Mouse (Mus musculus): ENCODE results near the gene 1700042G07Rik. TPM values are rescaled to one million over a fixed set of nuclear protein-coding genes. Genes with fewer than 3 reads are reported as not detected.

The 1700042G07Rik gene
- polyA plus RNA-seq, 1 experiment from 2014 or later = not detected

DNA sequence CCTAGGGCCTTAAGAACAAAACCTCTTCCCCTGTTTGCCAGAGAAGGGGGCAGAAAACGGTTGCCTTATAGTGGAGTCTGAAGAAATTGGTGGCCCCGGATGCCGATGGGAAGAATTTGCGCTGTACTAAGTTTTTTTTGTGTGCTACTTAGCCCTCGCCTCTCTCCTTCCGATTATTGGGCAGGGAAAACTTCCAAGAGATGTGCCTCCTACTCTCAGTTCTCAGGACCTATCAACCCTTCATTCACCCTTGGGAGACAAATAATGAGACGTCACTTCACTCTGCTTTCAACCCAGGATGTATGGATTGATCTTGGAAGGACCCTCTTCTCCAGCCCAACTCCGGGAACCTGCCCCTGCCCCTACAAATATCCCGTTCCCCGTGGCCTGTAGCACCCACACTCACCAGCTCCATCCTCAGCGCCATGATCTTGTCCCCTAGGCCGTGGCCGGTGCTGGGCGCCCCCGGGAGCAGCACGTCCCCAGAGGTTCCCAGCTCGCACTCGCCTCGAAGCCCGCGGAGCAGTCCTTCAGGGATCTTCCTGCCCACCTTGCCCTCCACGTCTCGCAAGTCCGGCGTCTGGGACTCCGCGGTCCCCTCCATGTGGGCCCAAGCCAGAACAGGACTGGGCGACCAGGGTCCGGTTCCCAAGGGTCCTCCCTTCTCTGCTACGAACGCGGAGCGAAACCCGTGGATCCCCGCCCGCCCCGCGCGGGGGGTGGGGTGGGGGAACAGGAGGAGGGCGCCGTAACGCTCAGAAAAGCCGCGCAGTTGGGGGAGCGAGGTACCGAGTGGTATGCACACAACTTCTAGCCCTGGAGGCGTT, 29.1 kb upstream of the 1700042G07Rik start:
- Histone ChIP-seq H3K27ac (no peak overlapping the region), H3K4me1 (replicated peaks) (peaks cover 17% of the 10 kb centered on the region), H3K4me3 (replicated peaks) (peak overlapping the region; percentile 61), H3K9me3 (no peaks in the 10 kb centered on the region), H3K4me2 (replicated peaks) (peak overlapping the region; percentile 94), H3K36me3 (no peaks in the 10 kb centered on the region), H3K9ac (replicated peaks) (peak overlapping the region; percentile 78), H3K27me3 (peaks cover 13% of the 10 kb centered on the region)
- ATAC-seq = peak; percentile 80
- WGBS = under 1% methylated on average over 47 of the region's 47 CpGs

DNA sequence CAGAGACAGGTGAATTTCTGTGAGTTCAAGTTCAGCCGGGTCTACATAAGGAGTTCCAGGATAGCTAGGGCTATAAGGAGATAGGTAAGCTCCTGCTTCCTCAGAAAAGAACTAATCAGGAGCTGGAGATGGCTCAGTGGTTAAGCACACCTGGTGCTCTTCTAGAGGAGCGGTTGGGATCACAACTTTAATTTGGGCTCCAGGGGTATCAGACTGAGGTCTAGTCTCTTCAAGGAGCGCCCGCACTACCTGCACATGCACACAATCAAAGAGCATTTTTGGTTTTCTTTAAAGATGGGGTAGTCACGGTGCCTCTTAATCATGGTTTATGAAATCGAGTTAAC, 23.4 kb upstream of the 1700042G07Rik start:
- peak; percentile 9 for ATAC-seq
- peak overlapping the region; percentile 95 for H3K9ac ChIP-seq (replicated peaks)

DNA sequence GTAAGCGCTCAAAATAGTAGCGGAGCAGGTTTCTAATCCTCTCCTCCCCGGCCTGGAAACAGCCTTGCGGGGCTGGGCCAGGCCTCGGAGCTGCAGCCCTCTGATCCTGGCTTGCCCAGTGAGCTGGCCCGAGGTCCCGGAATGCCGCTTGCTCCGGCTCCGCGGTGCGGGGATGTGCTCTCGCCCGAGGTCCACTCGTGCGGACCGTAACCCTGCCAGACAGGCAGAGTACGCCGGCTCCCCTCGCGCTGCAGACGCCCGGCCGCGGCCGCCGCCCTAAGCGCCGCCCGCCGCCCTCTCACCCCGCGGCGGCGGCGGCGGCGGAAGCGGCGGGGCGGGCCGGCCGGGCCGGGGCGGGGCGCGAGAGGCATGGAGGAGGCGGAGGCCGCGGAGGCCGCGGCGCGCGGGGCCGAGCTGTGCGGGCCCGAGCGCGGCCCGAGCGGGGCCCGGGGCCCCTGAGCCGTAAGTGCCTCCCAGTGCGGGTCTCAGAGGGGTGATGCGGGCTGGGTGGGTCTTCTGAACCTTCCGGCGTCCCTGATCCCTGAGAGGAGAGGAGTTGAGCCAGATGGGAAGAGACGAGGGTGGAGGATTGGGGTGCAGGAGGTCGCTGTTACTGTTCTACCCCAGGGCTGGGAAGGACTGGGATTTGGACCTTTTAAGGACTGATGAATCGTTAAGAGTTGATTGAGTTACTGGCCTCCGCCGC, 22.9 kb upstream of the 1700042G07Rik start:
- WGBS = under 1% methylated on average over 65 of the region's 73 CpGs
- no peaks in the 10 kb centered on the region; the same call in 1 of the 2 replicates for H3K27me3 ChIP-seq
- peak; percentile 93 for ATAC-seq
- H3K9me3 ChIP-seq = no peaks in the 10 kb centered on the region
- peaks cover 18% of the 10 kb centered on the region for H3K4me1 ChIP-seq (replicated peaks)
- H3K9ac ChIP-seq (replicated peaks) = peak overlapping the region; percentile 95
- H3K4me3 ChIP-seq (replicated peaks) = peak overlapping the region; percentile 76
- H3K27ac ChIP-seq = peak overlapping the region; percentile 88
- peaks cover 36% of the 10 kb centered on the region for H3K36me3 ChIP-seq
- H3K4me2 ChIP-seq (replicated peaks) = peak overlapping the region; percentile 72

More for the DNA sequence above, 23.4 kb upstream of the 1700042G07Rik start:
- H3K4me3 ChIP-seq (replicated peaks) = peak overlapping the region; percentile 76
- H3K4me1 ChIP-seq (replicated peaks) = peaks cover 18% of the 10 kb centered on the region
- peak overlapping the region; percentile 88 for H3K27ac ChIP-seq
- no peaks in the 10 kb centered on the region; the same call in 1 of the 2 replicates for H3K27me3 ChIP-seq
- peak overlapping the region; percentile 72 for H3K4me2 ChIP-seq (replicated peaks)
- no peaks in the 10 kb centered on the region for H3K9me3 ChIP-seq
- 18% methylated on average over 6 of the region's 6 CpGs for WGBS
- H3K36me3 ChIP-seq = peaks cover 30% of the 10 kb centered on the region

DNA sequence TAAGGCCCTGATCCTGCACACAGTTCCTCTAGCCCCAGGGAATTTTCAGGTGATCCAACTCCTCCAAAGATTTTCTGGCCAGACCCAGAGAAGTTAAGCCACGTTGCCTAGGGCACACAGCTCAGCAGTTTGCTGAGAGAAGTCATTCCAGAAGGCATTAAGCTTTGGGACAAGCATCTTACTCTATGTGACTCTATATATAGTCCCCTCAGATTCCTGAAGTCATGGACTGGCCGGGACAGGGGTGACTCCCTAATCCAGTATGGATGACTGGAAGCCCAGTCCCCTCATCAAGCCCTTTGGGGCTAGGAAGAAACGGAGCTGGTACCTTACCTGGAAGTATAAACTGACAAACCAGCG, 22.3 kb upstream of the 1700042G07Rik start:
- H3K9me3 ChIP-seq = no peaks in the 10 kb centered on the region
- ATAC-seq = peak; percentile 19; the same call in 1 of the 2 replicates
- H3K4me3 ChIP-seq (replicated peaks) = peak overlapping the region; percentile 76
- peak overlapping the region; percentile 72 for H3K4me2 ChIP-seq (replicated peaks)
- WGBS = 22% methylated on average over 4 of the region's 4 CpGs
- peak overlapping the region; percentile 88 for H3K27ac ChIP-seq
- H3K9ac ChIP-seq (replicated peaks) = peak overlapping the region; percentile 95
- H3K36me3 ChIP-seq = peaks cover 41% of the 10 kb centered on the region
- H3K27me3 ChIP-seq = no peaks in the 10 kb centered on the region; the same call in 1 of the 2 replicates
- H3K4me1 ChIP-seq (replicated peaks) = peaks cover 18% of the 10 kb centered on the region

DNA sequence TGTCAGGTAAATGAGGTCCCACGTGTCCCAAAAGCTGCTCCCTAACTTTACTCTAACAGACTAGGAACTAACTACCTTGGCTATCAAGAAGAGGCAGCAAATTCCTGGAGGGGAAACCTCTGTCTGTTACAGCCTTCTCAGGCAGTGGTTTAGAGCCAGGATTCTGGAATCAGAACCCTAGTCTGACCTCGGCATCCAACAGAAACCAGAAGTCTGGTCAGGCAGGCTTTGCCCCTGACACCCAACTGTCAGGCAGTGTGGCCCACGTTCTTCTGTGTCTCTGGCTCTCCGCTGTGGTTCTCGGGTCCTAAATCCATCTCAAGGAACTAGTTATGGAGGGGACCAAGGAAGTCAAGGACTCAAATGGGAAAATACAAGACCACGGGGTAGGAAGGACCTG, 21.9 kb upstream of the 1700042G07Rik start, which contains the start of gene Lurap1:
Lurap1 (minus strand) TSS at position 101 of the 400 bp plus-strand sequence.
- no peak for ATAC-seq
- H3K4me1 ChIP-seq (replicated peaks) = peaks cover 18% of the 10 kb centered on the region
- WGBS = 86% methylated on average over 6 of the region's 6 CpGs
- H3K4me2 ChIP-seq (replicated peaks) = peak within 1 kb of the TSS; percentile 72
- H3K27me3 ChIP-seq = no peaks in the 10 kb centered on the region; the same call in 1 of the 2 replicates
- H3K9ac ChIP-seq (replicated peaks) = peak within 1 kb of the TSS; percentile 95
- H3K36me3 ChIP-seq = peaks cover 45% of the 10 kb centered on the region
- peak within 1 kb of the TSS; percentile 88 for H3K27ac ChIP-seq
- peak within 1 kb of the TSS; percentile 76 for H3K4me3 ChIP-seq (replicated peaks)
- no peaks in the 10 kb centered on the region for H3K9me3 ChIP-seq

DNA sequence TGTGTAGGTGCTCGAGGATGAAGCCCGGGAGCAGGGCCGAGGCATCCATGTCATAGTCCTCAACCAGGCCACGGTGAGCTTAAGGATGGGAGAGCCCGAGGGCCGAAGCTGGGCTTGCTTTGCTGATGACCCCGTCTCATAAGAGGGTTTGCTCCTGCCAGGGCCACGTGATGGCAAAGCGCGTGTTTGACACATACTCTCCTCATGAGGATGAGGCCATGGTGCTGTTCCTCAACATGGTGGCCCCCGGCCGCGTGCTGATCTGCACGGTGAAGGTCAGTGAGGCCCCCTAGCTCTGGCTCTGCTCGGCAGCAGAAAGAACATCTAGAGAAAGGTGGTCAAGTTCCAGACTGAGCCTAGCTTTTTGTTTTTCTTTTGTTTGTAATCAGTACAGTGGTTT, 20.5 kb upstream of the 1700042G07Rik start:
- Histone ChIP-seq H3K4me2 (replicated peaks) (no peak overlapping the region), H3K4me3 (replicated peaks) (no peak overlapping the region), H3K27me3 (no peaks in the 10 kb centered on the region; the same call in 1 of the 2 replicates), H3K9me3 (no peaks in the 10 kb centered on the region), H3K9ac (replicated peaks) (peak overlapping the region; percentile 29; the same call in 1 of the 2 replicates), H3K36me3 (peaks cover 60% of the 10 kb centered on the region), H3K27ac (no peak overlapping the region; the same call in 1 of the 2 replicates), H3K4me1 (replicated peaks) (peaks cover 18% of the 10 kb centered on the region)
- 94% methylated on average over 15 of the region's 15 CpGs for WGBS
- no peak for ATAC-seq

DNA sequence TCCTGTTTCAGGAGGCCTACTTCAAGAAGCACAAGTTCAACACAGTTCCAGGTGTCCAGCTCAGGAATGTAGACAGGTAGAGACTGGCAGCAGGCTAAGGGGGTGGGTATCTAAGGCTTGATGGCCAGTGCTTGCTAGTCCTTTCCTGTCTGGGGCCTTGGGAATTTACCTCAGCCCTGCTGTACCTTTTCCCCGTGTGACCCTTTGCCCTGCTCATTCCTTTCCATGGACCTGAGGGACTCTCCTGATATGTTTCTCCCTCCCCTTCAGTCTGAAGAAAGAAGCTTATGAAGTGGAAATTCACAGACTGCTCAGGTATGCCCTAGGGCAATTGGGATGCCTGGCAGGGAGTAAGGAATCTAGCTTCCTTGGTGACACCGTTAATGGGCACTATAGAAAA, 15.3 kb upstream of the 1700042G07Rik start:
- WGBS = 96% methylated on average over 2 of the region's 2 CpGs
- no peak overlapping the region for H3K4me2 ChIP-seq (replicated peaks)
- no peak overlapping the region for H3K9ac ChIP-seq (replicated peaks)
- ATAC-seq = no peak
- no peaks in the 10 kb centered on the region for H3K4me1 ChIP-seq (replicated peaks)
- no peaks in the 10 kb centered on the region for H3K9me3 ChIP-seq
- no peaks in the 10 kb centered on the region for H3K27me3 ChIP-seq
- no peak overlapping the region for H3K4me3 ChIP-seq (replicated peaks)
- no peak overlapping the region for H3K27ac ChIP-seq
- H3K36me3 ChIP-seq = peaks cover 72% of the 10 kb centered on the region

DNA sequence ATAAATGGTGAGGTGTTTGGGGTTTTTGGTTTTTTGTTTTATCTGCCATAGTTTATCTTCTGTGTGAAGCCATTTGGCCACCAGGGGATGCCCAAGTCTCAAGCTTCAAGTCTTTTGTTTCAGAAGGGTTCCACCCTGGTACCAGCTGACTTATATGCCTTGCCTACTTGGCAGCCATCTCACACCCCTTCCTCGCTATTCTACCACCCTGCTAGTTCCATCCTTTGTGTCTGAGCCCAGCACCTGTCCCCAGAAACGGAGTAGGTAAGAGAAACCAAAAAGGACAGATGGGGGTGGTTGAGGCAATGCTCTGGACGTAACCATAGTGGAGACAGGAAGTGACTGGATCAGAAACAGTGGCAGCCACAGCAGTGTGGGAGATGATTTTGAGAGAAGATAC, 13.3 kb upstream of the 1700042G07Rik start:
- WGBS = 81% methylated on average over 3 of the region's 3 CpGs
- no peaks in the 10 kb centered on the region for H3K4me1 ChIP-seq (replicated peaks)
- H3K4me3 ChIP-seq (replicated peaks) = no peak overlapping the region
- peak; percentile 62; the same call in 1 of the 2 replicates for ATAC-seq
- H3K27ac ChIP-seq = no peak overlapping the region
- H3K9ac ChIP-seq (replicated peaks) = no peak overlapping the region
- no peak overlapping the region for H3K4me2 ChIP-seq (replicated peaks)
- H3K27me3 ChIP-seq = no peaks in the 10 kb centered on the region
- H3K36me3 ChIP-seq = peaks cover 51% of the 10 kb centered on the region
- no peaks in the 10 kb centered on the region for H3K9me3 ChIP-seq

DNA sequence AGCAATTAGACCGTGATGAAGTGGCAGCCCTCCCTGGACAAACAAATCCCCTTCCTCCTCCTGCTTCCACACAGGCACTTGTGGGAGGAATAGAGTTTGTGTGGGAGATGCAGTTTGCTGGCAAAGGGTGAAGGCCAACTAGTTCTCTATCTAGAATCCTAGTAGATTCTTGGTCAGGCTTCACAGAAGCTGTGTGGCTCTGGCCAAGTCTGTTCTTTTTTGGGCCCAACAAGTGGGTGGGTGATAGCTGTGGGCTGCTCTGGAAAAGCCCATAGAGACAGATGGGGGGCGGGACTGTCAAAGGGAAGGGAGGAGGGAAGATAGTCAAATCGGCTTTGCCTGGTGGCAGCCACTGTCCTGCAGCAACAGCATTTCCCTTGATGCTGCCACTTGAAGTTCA, 12.4 kb upstream of the 1700042G07Rik start:
- no peaks in the 10 kb centered on the region for H3K4me1 ChIP-seq (replicated peaks)
- ATAC-seq = no peak

DNA sequence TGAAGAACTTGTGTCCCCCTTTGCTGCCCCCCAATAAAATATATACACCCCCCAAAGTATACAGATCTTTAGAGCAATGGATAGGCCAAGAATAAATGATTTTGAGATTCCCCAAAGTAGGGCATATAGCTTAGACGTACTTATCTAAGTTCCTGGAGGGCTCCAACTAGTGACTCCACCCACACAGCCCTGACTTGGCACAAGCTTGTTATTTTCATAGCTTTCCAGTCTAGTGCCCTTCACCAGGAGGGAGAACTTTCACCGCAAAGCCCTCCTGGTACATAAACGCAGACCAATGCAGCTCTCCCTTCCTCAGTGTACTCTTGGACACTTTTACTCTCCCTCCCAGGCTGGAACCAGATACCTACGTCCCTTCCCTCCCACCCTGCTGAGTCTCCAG, 11.0 kb upstream of the 1700042G07Rik start:
- no peak overlapping the region for H3K9ac ChIP-seq (replicated peaks)
- no peak for ATAC-seq
- no peak overlapping the region for H3K4me2 ChIP-seq (replicated peaks)
- H3K4me3 ChIP-seq (replicated peaks) = no peak overlapping the region
- no peaks in the 10 kb centered on the region for H3K9me3 ChIP-seq
- no peaks in the 10 kb centered on the region for H3K4me1 ChIP-seq (replicated peaks)
- no peak overlapping the region for H3K27ac ChIP-seq
- WGBS = 82% methylated on average over 4 of the region's 4 CpGs
- H3K36me3 ChIP-seq = peaks cover 29% of the 10 kb centered on the region
- no peaks in the 10 kb centered on the region for H3K27me3 ChIP-seq

More for the DNA sequence above, 12.4 kb upstream of the 1700042G07Rik start:
- H3K36me3 ChIP-seq = peaks cover 43% of the 10 kb centered on the region
- H3K9ac ChIP-seq (replicated peaks) = no peak overlapping the region
- WGBS = 83% methylated on average over 3 of the region's 3 CpGs
- H3K9me3 ChIP-seq = no peaks in the 10 kb centered on the region
- no peak overlapping the region for H3K27ac ChIP-seq
- H3K27me3 ChIP-seq = no peaks in the 10 kb centered on the region
- no peak overlapping the region for H3K4me2 ChIP-seq (replicated peaks)
- no peak overlapping the region for H3K4me3 ChIP-seq (replicated peaks)

DNA sequence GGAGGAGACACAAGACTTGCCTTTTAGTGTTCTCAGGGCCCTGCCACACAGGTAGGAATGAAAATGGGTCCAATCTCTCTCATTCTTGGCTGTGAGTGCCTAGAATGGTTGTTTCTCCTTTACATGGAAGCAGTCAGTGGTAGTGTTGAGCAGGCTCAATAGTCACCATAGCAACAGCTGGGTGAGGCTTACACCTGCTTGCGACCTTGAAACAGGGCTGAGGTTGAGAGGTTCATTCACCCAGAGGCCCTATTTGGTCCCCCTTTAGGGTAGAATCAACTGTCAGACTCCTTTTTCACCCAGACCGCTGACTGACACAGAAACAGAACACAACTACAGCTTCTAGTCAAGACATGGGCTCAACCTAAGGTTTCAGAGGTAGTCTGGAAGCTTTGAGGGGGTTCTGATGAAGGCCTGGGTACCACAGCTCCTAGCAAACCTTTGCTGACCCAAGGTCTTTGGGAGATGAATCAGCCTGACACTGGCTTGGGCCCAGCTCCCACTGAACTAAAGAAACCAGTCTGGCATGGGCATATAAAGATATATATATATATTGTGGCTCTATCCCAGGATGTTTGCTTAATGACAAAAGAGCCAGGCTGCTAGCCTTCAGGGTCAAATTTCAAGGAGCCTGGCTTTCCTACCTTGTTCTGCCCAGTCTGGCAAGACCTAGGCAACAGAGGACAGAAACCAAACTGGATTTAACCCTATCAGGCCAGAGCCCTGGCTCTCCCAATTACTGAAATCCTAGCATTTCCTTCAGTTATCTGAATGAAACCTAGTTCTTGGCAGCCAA, 8.2 kb upstream of the 1700042G07Rik start:
- no peak overlapping the region for H3K4me3 ChIP-seq (replicated peaks)
- no peaks in the 10 kb centered on the region for H3K27me3 ChIP-seq
- peaks cover under 1% of the 10 kb centered on the region; the same call in 1 of the 2 replicates for H3K36me3 ChIP-seq
- ATAC-seq = no peak
- H3K4me1 ChIP-seq (replicated peaks) = no peaks in the 10 kb centered on the region
- H3K9me3 ChIP-seq = no peaks in the 10 kb centered on the region
- 80% methylated on average over 2 of the region's 2 CpGs for WGBS
- no peak overlapping the region for H3K9ac ChIP-seq (replicated peaks)
- H3K27ac ChIP-seq = no peak overlapping the region
- H3K4me2 ChIP-seq (replicated peaks) = no peak overlapping the region

All from midbrain, embryonic 13.5 days (tissue).